Mouse (Mus musculus): ENCODE measurements around the gene Amn1. TPM values are rescaled to one million over a fixed set of nuclear protein-coding genes. Genes with fewer than 3 reads are reported as not detected.

Gene Amn1
- 16.6 TPM for polyA plus RNA-seq (2017; shearing (Covaris generic))

GRCm38 (mm10) chr6:149188041-149188924, at the start of gene Amn1:
Gene Amn1, minus strand, starts transcription at chr6:149188712.

GRCm38 (mm10) chr6:149139471-149139870, 49.0 kb downstream of the Amn1 start, which contains the start of gene Etfbkmt:
Gene Etfbkmt, plus strand, starts transcription at chr6:149139849.

GRCm38 (mm10) chr6:149129870-149130269, 58.6 kb downstream of the Amn1 start, which contains the start of gene Gm10203:
Gene Gm10203, plus strand, starts transcription at chr6:149130170.

Other genes with a start within 250 kb of the Amn1 start
- gene Sinhcaf, start 242.2 kb downstream of the Amn1 start, polyA plus RNA-seq (2017; shearing (Covaris generic)), result 38.3 TPM
- gene Dennd5b, start 87.0 kb downstream of the Amn1 start, polyA plus RNA-seq (2017; shearing (Covaris generic)), result 0.57 TPM
- not detected for gene Gm10203, start 58.5 kb downstream of the Amn1 start, polyA plus RNA-seq (2017; shearing (Covaris generic))
- 8.2 TPM for gene Etfbkmt, start 48.9 kb downstream of the Amn1 start, polyA plus RNA-seq (2017; shearing (Covaris generic))
- 137 TPM for gene Resf1, start 120.7 kb upstream of the Amn1 start, polyA plus RNA-seq (2017; shearing (Covaris generic))
- gene Bicd1, start 220.2 kb upstream of the Amn1 start, polyA plus RNA-seq (2017; shearing (Covaris generic)), result 0.27 TPM